Mouse (Mus musculus) E14TG2a.4 (cell line): ENCODE measurements around the gene Zfp276.
"Not testable (repeated sequence)": the region's sequence is repeated elsewhere in the genome, so short reads cannot be mapped to it uniquely, and the experiment has no call there.

Experiments
- CTCF ChIP-seq: conservative IDR thresholded peaks from 2 replicates; pipeline ENCODE4 v1.5.1; 2014; ENCODE audit warnings: low read length
- NANOG ChIP-seq: IDR thresholded peaks from 2 replicates; pipeline ENCODE4 v1.6.1; 2014; ENCODE audit warnings: borderline replicate concordance, low read length, mixed read lengths
- POU5F1 ChIP-seq: IDR thresholded peaks from 2 replicates; pipeline ENCODE4 v1.6.1; 2014; ENCODE audit warnings: low read length, borderline replicate concordance

- not testable (repeated sequence) for TF ChIP-seq CTCF, NANOG, POU5F1
Observed at GRCm38 (mm10) chr8:123282994-123283393, 29.0 kb downstream of the Zfp276 start.
